Mouse (Mus musculus) MEL (cell line): ENCODE data around the gene Mthfd2. TPM values are rescaled to one million over a fixed set of nuclear protein-coding genes. Genes with fewer than 3 reads are reported as not detected.

Experiments used
- DNase-seq: peaks from one replicate; pipeline ENCODE4 v3.0.0; 2011; ENCODE audit warnings: low read depth, low spot score
- H3K27ac ChIP-seq: 2 replicates; pipeline ENCODE4 v1.5.1; 2012; ENCODE audit warnings: low read depth, mild to moderate bottlenecking, control low read depth, low read length, moderate library complexity; ENCODE audit not compliant: control insufficient read depth
- H3K27me3 ChIP-seq, 2 experiments: fragments of 150-350 bp in 1 of 2; sonication (generic) in 1 of 2; 2 replicates each; pipeline ENCODE4 v1.6.1; 2012; ENCODE audit warnings: low read length in 2 of 2, mild to moderate bottlenecking in 2 of 2, improper control_type of control experiment in 1 of 2, moderate library complexity in 1 of 2; ENCODE audit not compliant: insufficient read depth in 2 of 2, control insufficient read depth in 1 of 2
- H3K36me3 ChIP-seq, 2 experiments: 2 replicates each; pipeline ENCODE4 v1.6.1; 2012 to 2014; ENCODE audit warnings: low read length in 2 of 2, improper control_type of control experiment in 1 of 2, inconsistent platforms in 1 of 2, mild to moderate bottlenecking in 1 of 2; ENCODE audit not compliant: insufficient read depth in 2 of 2, control insufficient read depth in 1 of 2
- H3K4me1 ChIP-seq, 2 experiments: fragments of 150-350 bp in 1 of 2; sonication (generic) in 1 of 2; 2 replicates each; pipeline ENCODE4 v1.6.1; 2012; ENCODE audit warnings: low read length in 2 of 2, improper control_type of control experiment in 1 of 2, mild to moderate bottlenecking in 1 of 2; ENCODE audit not compliant: insufficient read depth in 2 of 2, control insufficient read depth in 1 of 2
- H3K4me3 ChIP-seq, 2 experiments: fragments of 150-350 bp in 1 of 2; sonication (generic) in 1 of 2; 2 replicates each; pipeline ENCODE4 v1.5.1; 2012; ENCODE audit warnings: low read depth in 2 of 2, low read length in 2 of 2, mild to moderate bottlenecking in 2 of 2, moderate library complexity in 2 of 2, control low read depth in 1 of 2, improper control_type of control experiment in 1 of 2; ENCODE audit not compliant: control insufficient read depth in 1 of 2, insufficient read depth in 1 of 2
- H3K79me2 ChIP-seq: 2 replicates; pipeline ENCODE4 v1.6.1; 2012; ENCODE audit warnings: mild to moderate bottlenecking, low read length, moderate library complexity; ENCODE audit not compliant: control insufficient read depth, poor library complexity, insufficient read depth
- H3K9ac ChIP-seq: 2 replicates; pipeline ENCODE4 v1.6.1; 2012; ENCODE audit warnings: low read depth, mild to moderate bottlenecking, control low read depth, low read length, moderate library complexity; ENCODE audit not compliant: control insufficient read depth, poor library complexity, severe bottlenecking
- H3K9me3 ChIP-seq: fragments of 150-350 bp; sonication (generic); replicated peaks from 2 replicates; pipeline ENCODE4 v1.6.1; 2012; ENCODE audit warnings: mild to moderate bottlenecking, low read length, improper control_type of control experiment, moderate library complexity; ENCODE audit not compliant: insufficient read depth
- BHLHE40 ChIP-seq: IDR thresholded peaks from 2 replicates; pipeline ENCODE4 v1.6.1; 2012; ENCODE audit warnings: low read depth, mild to moderate bottlenecking, inconsistent platforms, low read length, improper control_type of control experiment, borderline replicate concordance
- CHD1 ChIP-seq: IDR thresholded peaks from 2 replicates; pipeline ENCODE4 v1.6.1; 2012; ENCODE audit warnings: low read depth, mild to moderate bottlenecking, inconsistent platforms, low read length, improper control_type of control experiment
- CHD2 ChIP-seq: IDR thresholded peaks from 2 replicates; pipeline ENCODE4 v1.6.1; 2011; ENCODE audit warnings: low read length, improper control_type of control experiment
- CTCF ChIP-seq, 3 experiments: IDR thresholded peaks in 2 of 3; conservative IDR thresholded peaks in 1 of 3; 2 replicates each; pipeline ENCODE4 v1.5.1; 2011 to 2012; ENCODE audit warnings: low read length in 3 of 3, low read depth in 2 of 3, mild to moderate bottlenecking in 2 of 3, improper control_type of control experiment in 1 of 3, inconsistent platforms in 1 of 3, mixed read lengths in 1 of 3, moderate library complexity in 1 of 3; ENCODE audit not compliant: control insufficient read depth in 1 of 3, insufficient read depth in 1 of 3, poor library complexity in 1 of 3, severe bottlenecking in 1 of 3
- E2F4 ChIP-seq: IDR thresholded peaks from 2 replicates; pipeline ENCODE4 v1.6.1; 2011; ENCODE audit warnings: low read depth, low read length, improper control_type of control experiment, borderline replicate concordance
- ELF1 ChIP-seq: IDR thresholded peaks from 2 replicates; pipeline ENCODE4 v1.6.1; 2014; ENCODE audit warnings: low read depth, mild to moderate bottlenecking, inconsistent platforms, low read length, improper control_type of control experiment, moderate library complexity
- EP300 ChIP-seq, 2 experiments: IDR thresholded peaks; 2 replicates each; pipeline ENCODE4 v1.6.1; 2011; ENCODE audit warnings: improper control_type of control experiment in 2 of 2, low read length in 2 of 2, low read depth in 1 of 2, mild to moderate bottlenecking in 1 of 2
- ETS1 ChIP-seq: IDR thresholded peaks from 2 replicates; pipeline ENCODE4 v1.6.1; 2012; ENCODE audit warnings: low read depth, mild to moderate bottlenecking, inconsistent platforms, low read length, improper control_type of control experiment, moderate library complexity
- GATA1 ChIP-seq: IDR thresholded peaks from 2 replicates; pipeline ENCODE4 v1.6.1; 2011; ENCODE audit warnings: low read depth, low read length, improper control_type of control experiment
- HCFC1 ChIP-seq: IDR thresholded peaks from 2 replicates; pipeline ENCODE4 v1.6.1; 2012; ENCODE audit warnings: low read depth, mild to moderate bottlenecking, inconsistent platforms, low read length, improper control_type of control experiment, moderate library complexity
- KAT2A ChIP-seq: conservative IDR thresholded peaks from 2 replicates; pipeline ENCODE4 v1.6.1; 2012; ENCODE audit warnings: low read depth, low read length, improper control_type of control experiment, inconsistent platforms
- MAZ ChIP-seq: IDR thresholded peaks from 2 replicates; pipeline ENCODE4 v1.6.1; 2012; ENCODE audit warnings: low read depth, mild to moderate bottlenecking, inconsistent platforms, low read length, improper control_type of control experiment
- MXI1 ChIP-seq: IDR thresholded peaks from 2 replicates; pipeline ENCODE4 v1.6.1; 2011; ENCODE audit warnings: mild to moderate bottlenecking, low read depth, low read length, improper control_type of control experiment
- MYC ChIP-seq: IDR thresholded peaks from 2 replicates; pipeline ENCODE4 v1.6.1; 2011; ENCODE audit warnings: low read depth, mild to moderate bottlenecking, low read length, improper control_type of control experiment, moderate library complexity
- NELFE ChIP-seq: IDR thresholded peaks from 2 replicates; pipeline ENCODE4 v1.6.1; 2011; ENCODE audit warnings: low read depth, low read length, improper control_type of control experiment
- POLR2AphosphoS5 ChIP-seq: IDR thresholded peaks from 2 replicates; pipeline ENCODE4 v1.6.1; 2012; ENCODE audit warnings: low read depth, borderline replicate concordance, mild to moderate bottlenecking, inconsistent platforms, low read length, moderate library complexity, mixed read lengths
- RAD21 ChIP-seq: IDR thresholded peaks from 2 replicates; pipeline ENCODE4 v1.6.1; 2011; ENCODE audit warnings: mild to moderate bottlenecking, low read depth, low read length, improper control_type of control experiment
- SIN3A ChIP-seq: IDR thresholded peaks from 2 replicates; pipeline ENCODE4 v1.6.1; 2012; ENCODE audit warnings: low read length, improper control_type of control experiment, inconsistent platforms
- TAL1 ChIP-seq: IDR thresholded peaks from 2 replicates; pipeline ENCODE4 v1.6.1; 2012; ENCODE audit warnings: mild to moderate bottlenecking, inconsistent platforms, low read length, moderate library complexity, mixed read lengths
- TCF12 ChIP-seq: IDR thresholded peaks from 2 replicates; pipeline ENCODE4 v1.6.1; 2014; ENCODE audit warnings: low read depth, mild to moderate bottlenecking, inconsistent platforms, low read length, improper control_type of control experiment, moderate library complexity
- USF1 ChIP-seq: IDR thresholded peaks from 2 replicates; pipeline ENCODE4 v1.6.1; 2014; ENCODE audit warnings: low read depth, mild to moderate bottlenecking, inconsistent platforms, low read length, improper control_type of control experiment, moderate library complexity
- ZKSCAN1 ChIP-seq: IDR thresholded peaks from 2 replicates; pipeline ENCODE4 v1.6.1; 2012; ENCODE audit warnings: low read depth, mild to moderate bottlenecking, inconsistent platforms, low read length, improper control_type of control experiment, moderate library complexity
- ZNF384 ChIP-seq: IDR thresholded peaks from 2 replicates; pipeline ENCODE4 v1.6.1; 2012; ENCODE audit warnings: low read depth, mild to moderate bottlenecking, inconsistent platforms, low read length, improper control_type of control experiment
- polyA plus RNA-seq, 2 experiments: library from polyadenylated mRNA; stranded (reverse) in 1 of 2; unstranded in 1 of 2; fragments of >175 nt in 1 of 2; fragments of >200 nt in 1 of 2; gene quantifications; 2 replicates each; pipeline versions ENCODE4 v1.2.1 to v1.2.4; 2012; ENCODE audit warnings: low replicate concordance in 2 of 2, low read depth in 1 of 2; ENCODE audit not compliant: insufficient read length in 2 of 2, insufficient read depth in 1 of 2, missing spikeins in 1 of 2
- total RNA-seq: library from RNA; depleted of rRNA; stranded (reverse); fragments of 300-350 nt; gene quantifications from 2 replicates; pipeline ENCODE4 v1.2.3, GENCODE M21; 2012

Mthfd2 gene
- total and polyA plus RNA-seq, 3 experiments: 80.5 to 558 (median 219) TPM

DNA sequence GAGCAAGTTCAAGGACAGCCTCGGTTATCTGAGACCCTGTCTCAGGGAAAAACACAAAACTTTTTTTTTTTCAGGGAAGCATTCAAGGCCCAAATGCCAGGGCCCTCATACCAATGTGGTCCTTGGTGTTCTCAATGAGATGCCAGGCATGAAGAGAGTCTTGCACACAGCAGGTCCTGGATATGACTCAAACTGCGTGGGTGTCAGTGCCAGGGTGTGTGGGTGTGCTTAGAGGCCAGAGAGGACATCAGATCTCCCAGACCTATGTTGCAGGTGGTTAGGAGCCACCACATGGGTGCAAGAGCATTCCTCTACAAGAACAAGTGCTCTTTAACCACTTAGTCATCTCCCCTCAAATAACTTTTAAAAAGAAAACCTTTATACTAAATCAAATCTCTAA lies 24.4 kb downstream of the Mthfd2 start:
- Histone ChIP-seq H3K9ac (no peak overlapping the region), H3K4me1 (peaks cover 0 to 13% of the 10 kb centered on the region in 2 experiments; a peak in 2 of 4 replicates), H3K27me3 (no peaks in the 10 kb centered on the region), H3K4me3 (no peak overlapping the region), H3K27ac (no peak overlapping the region), H3K36me3 (peaks cover 7 to 13% of the 10 kb centered on the region in 2 experiments), H3K9me3 (no peaks in the 10 kb centered on the region), H3K79me2 (no peaks in the 10 kb centered on the region)
- no peak for DNase-seq
- TF ChIP-seq CHD1 (no peak), MYC (no peak), TAL1 (no peak), CTCF (IDR thresholded peaks at IDR 0.05 in 2 of 3, conservative IDR thresholded peaks at IDR 0.05 in 1 of 3; ENCODE audit: control insufficient read depth in 1 of 3, insufficient read depth in 1 of 3, low read depth in 2 of 3, low read length in 3 of 3, poor library complexity in 1 of 3, severe bottlenecking in 1 of 3) (no peak), NELFE (no peak), EP300 (IDR thresholded peaks at IDR 0.05; ENCODE audit: low read depth in 1 of 2, low read length in 2 of 2) (no peak), MXI1 (no peak), RAD21 (no peak), ETS1 (no peak), KAT2A (no peak), CHD2 (no peak)

DNA sequence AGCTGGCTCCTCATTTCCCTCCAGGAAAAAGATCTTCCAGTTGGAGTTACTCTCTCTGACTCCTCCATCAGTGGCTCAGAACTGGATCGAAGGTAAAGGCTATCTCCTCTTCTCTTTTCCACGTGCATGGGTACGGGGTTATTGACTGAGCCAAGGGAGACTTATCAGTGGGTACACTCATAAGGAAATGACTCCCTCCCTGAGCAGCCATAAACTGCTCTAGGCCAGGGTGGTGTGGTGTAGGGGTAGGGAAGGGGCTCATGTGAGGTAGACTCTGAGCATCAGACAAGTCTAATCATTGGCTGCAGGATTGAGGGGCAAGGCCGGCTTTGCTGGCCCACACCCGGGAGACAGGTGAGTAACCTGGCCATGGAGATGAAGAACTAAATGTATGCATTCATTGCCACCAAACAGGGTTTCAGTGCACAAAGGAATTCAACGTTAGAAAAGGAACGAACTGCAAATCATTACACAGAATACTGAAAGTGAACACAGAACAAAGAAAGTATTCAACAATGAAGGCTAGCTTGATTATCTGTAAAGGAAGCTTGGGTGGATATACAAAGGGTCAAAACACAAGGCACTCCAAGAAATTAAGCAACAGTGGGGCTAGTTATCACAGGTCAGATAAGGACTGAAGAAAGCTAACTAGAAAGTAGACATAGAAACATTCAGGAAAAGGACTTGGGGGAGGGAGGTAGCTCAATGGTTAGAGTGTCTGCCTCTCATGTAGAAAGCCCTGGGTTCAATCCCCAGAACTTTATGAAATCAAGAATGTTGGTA lies 25.1 kb downstream of the Mthfd2 start:
- Histone ChIP-seq H3K4me3 (no peak overlapping the region), H3K79me2 (no peaks in the 10 kb centered on the region), H3K9me3 (no peaks in the 10 kb centered on the region), H3K27me3 (no peaks in the 10 kb centered on the region), H3K27ac (no peak overlapping the region), H3K36me3 (peaks cover 4 to 13% of the 10 kb centered on the region in 2 experiments), H3K4me1 (peaks cover 0 to 13% of the 10 kb centered on the region in 2 experiments; a peak in 2 of 4 replicates), H3K9ac (no peak overlapping the region)
- DNase-seq: no peak
- 0 out of 2 replicates have a peak, but pooled peaks have one; percentile 2 for TF ChIP-seq GATA1
- TF ChIP-seq TCF12: no peak

DNA sequence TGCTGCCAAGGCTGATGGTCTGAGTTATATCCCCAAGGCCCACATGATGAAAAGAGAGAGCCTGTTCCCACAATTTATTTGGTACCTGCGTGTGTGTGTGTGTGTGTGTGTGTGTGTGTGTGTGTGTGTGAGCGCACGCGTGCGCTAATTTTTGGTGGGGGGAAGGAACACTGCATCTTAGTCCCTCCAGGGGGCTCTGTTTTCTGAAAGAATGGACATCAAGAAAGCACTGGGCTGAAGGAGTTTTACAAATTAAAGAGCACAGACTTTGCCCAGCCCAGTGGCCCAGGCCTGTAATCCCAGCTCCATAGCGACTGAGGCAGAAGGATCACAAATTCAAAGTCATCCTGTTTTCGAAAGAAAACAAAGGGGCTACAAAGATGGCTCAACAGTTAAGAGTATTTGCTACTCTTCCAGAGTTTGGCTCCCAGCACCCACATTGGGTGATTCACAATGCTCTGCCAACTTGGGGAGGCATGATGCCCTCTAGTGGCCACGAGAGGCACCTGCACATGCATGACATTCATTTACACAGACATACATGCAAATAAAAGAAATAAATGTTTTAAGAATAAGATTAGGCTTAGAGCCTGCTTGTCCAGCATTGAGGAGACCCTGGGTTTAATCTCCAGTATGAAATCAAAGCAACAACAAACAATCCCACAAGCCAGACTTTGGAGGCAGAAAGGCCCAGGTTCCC lies 45.3 kb downstream of the Mthfd2 start:
- no peak overlapping the region for H3K4me3 ChIP-seq
- H3K4me1 ChIP-seq: no peaks in the 10 kb centered on the region; a peak in 1 of 4 replicates
- H3K36me3 ChIP-seq: no peaks in the 10 kb centered on the region
- DNase-seq: peak; percentile 73
- H3K9me3 ChIP-seq: no peaks in the 10 kb centered on the region
- no peaks in the 10 kb centered on the region; a peak in 2 of 4 replicates for H3K27me3 ChIP-seq
- no peak overlapping the region for H3K27ac ChIP-seq
- no peak overlapping the region for H3K9ac ChIP-seq
- H3K79me2 ChIP-seq: no peaks in the 10 kb centered on the region
- TF ChIP-seq ZNF384 (no peak), USF1 (no peak), TCF12 (no peak), SIN3A (no peak), BHLHE40 (no peak), ETS1 (no peak), E2F4 (no peak), EP300 (IDR thresholded peaks at IDR 0.05; ENCODE audit: low read depth in 1 of 2, low read length in 2 of 2) (no peak), ZKSCAN1 (no peak), POLR2AphosphoS5 (no peak), CTCF (IDR thresholded peaks at IDR 0.05 in 2 of 3, conservative IDR thresholded peaks at IDR 0.05 in 1 of 3; ENCODE audit: control insufficient read depth in 1 of 3, insufficient read depth in 1 of 3, low read depth in 2 of 3, low read length in 3 of 3, poor library complexity in 1 of 3, severe bottlenecking in 1 of 3) (peak; percentile 84 to 96 (median 87)), KAT2A (no peak), RAD21 (peak; percentile 61), ELF1 (no peak), HCFC1 (no peak), MYC (0 out of 2 replicates have a peak, but pooled peaks have one; percentile 27), TAL1 (no peak), MAZ (no peak)
